Mouse (Mus musculus) small intestine, adult 2 months (tissue): ENCODE measurements around the gene Knl1.

Experiments
- CTCF ChIP-seq: fragments of 200-500 bp; IDR thresholded peaks from 2 replicates; pipeline ENCODE4 v1.5.1; 2012; ENCODE audit warnings: low read depth, mild to moderate bottlenecking, control low read depth, inconsistent platforms, low read length, moderate library complexity, mixed read lengths; ENCODE audit not compliant: insufficient replicate concordance, insufficient read length; ENCODE audit errors: extremely low read depth
- POLR2A ChIP-seq: fragments of 200-500 bp; IDR thresholded peaks from 2 replicates; pipeline ENCODE4 v1.6.1; 2012; ENCODE audit warnings: low read depth, mild to moderate bottlenecking, control low read depth, inconsistent platforms, low read length, moderate library complexity

- no peak for TF ChIP-seq CTCF
- TF ChIP-seq POLR2A = no peak
These were observed 23.7 kb upstream of the Knl1 start for GRCm38 (mm10) chr2:119023154-119023660.
